Comparison of ENCODE assay signal across 8 mouse cellular contexts in genomic region chr17:51534270-51534669, GRCm38 (mm10).
DNase-seq lines count a peak whose midpoint lies in the region; ATAC-seq and TF ChIP-seq lines count a peak whose summit lies in the region.

No protein-coding gene starts in this region.

- H3K9ac ChIP-seq in lung, embryonic 16.5 days (ENCODE audit: low read length): no peak overlapping the region
- H3K9ac ChIP-seq in intestine, embryonic 16.5 days (ENCODE audit: low read depth, low read length): no peak overlapping the region

- H3K36me3 ChIP-seq in lung, embryonic 16.5 days (ENCODE audit: control insufficient read depth, insufficient read depth, low read length): no peaks in the 10 kb centered on the region
- no peaks in the 10 kb centered on the region for H3K36me3 ChIP-seq in intestine, embryonic 16.5 days (ENCODE audit: control insufficient read depth, insufficient read depth, low read length)

- 30% methylated on average over 14 of the region's 14 CpGs for WGBS in lung, embryonic 16.5 days
- WGBS in intestine, embryonic 16.5 days: 23% methylated on average over 14 of the region's 14 CpGs
- 39% methylated on average over 14 of the region's 14 CpGs for WGBS in lung, adult 2 months

- no peak for ATAC-seq in lung, embryonic 16.5 days (ENCODE audit: low read depth)
- ATAC-seq in intestine, embryonic 16.5 days: no peak

- no peak for TF ChIP-seq POLR2A in lung, adult 2 months (IDR thresholded peaks at IDR 0.05; ENCODE audit: borderline replicate concordance, extremely low read depth, low read depth, low read length)

- H3K4me1 ChIP-seq in lung, embryonic 16.5 days (replicated peaks; ENCODE audit: control insufficient read depth, insufficient read depth, low read length): no peaks in the 10 kb centered on the region
- no peaks in the 10 kb centered on the region for H3K4me1 ChIP-seq in intestine, embryonic 16.5 days (ENCODE audit: control insufficient read depth, insufficient read depth, low read length)
- no peaks in the 10 kb centered on the region for H3K4me1 ChIP-seq in lung, adult 2 months (ENCODE audit: control insufficient read depth, insufficient read depth, low read length)

- no peak for TF ChIP-seq CTCF in lung, adult 2 months (IDR thresholded peaks at IDR 0.05; ENCODE audit: insufficient read depth, low read length)

- DNase-seq in cerebellum, postnatal 10 days: peak; percentile 28 to 37
- DNase-seq in cerebellum, adult 9-11 months: no peak
- DNase-seq in lung, postnatal 10 days: no peak
- DNase-seq in skeletal muscle tissue, adult 2 months (ENCODE audit: low read depth, low spot score): peak; percentile 40
- no peak for DNase-seq in ovary, adult 18-20 months (ENCODE audit: low spot score)
- DNase-seq in lung, adult 2 months: no peak

- H3K4me3 ChIP-seq in lung, embryonic 16.5 days (ENCODE audit: low read length): no peak overlapping the region
- H3K4me3 ChIP-seq in intestine, embryonic 16.5 days (ENCODE audit: low read length): no peak overlapping the region
- no peak overlapping the region for H3K4me3 ChIP-seq in lung, adult 2 months (replicated peaks; ENCODE audit: extremely low read depth, low read depth, low read length)

- H3K4me2 ChIP-seq in lung, embryonic 16.5 days (ENCODE audit: low read depth, low read length): peak overlapping the region; percentile 9; the same call in 1 of the 2 replicates
- H3K4me2 ChIP-seq in intestine, embryonic 16.5 days (ENCODE audit: low read depth, low read length): peak overlapping the region; percentile 37; the same call in 1 of the 2 replicates

- H3K27ac ChIP-seq in lung, embryonic 16.5 days (ENCODE audit: low read length): no peak overlapping the region
- no peak overlapping the region for H3K27ac ChIP-seq in intestine, embryonic 16.5 days (ENCODE audit: low read length)

- H3K27me3 ChIP-seq in lung, embryonic 16.5 days (ENCODE audit: control insufficient read depth, insufficient read depth, low read depth, low read length): no peaks in the 10 kb centered on the region
- H3K27me3 ChIP-seq in intestine, embryonic 16.5 days (replicated peaks; ENCODE audit: control insufficient read depth, insufficient read depth, low read length): no peaks in the 10 kb centered on the region

- H3K9me3 ChIP-seq in lung, embryonic 16.5 days (ENCODE audit: control insufficient read depth, low read length): no peaks in the 10 kb centered on the region
- H3K9me3 ChIP-seq in intestine, embryonic 16.5 days (ENCODE audit: control insufficient read depth, low read length): no peaks in the 10 kb centered on the region

Comparison
In these comparisons a context has a peak if more than half of its experiments do, and no peak if none do; other contexts are left out.
1. DNase-seq: peak in cerebellum, postnatal 10 days (2 of 2) and skeletal muscle tissue, adult 2 months (single experiment); none in cerebellum, adult 9-11 months (single experiment), lung, postnatal 10 days (single experiment), ovary, adult 18-20 months (single experiment) and lung, adult 2 months (single experiment).